Mouse (Mus musculus) G1E (cell line): ENCODE measurements at regions not wholly inside any gene's neighbourhood (a gene's known extent, or its start where the extent isn't known, plus 50 kb on each side); places are given as distances from the start of the nearest gene placed in this dataset.

Source experiments
- CTCF ChIP-seq: IDR thresholded peaks from 2 replicates; pipeline ENCODE4 v1.5.1; 2012; ENCODE audit warnings: low read depth, low read length, inconsistent platforms, mixed read lengths
- TAL1 ChIP-seq: conservative IDR thresholded peaks from 2 replicates; pipeline ENCODE4 v1.6.1; 2012; ENCODE audit warnings: low read depth, low read length, inconsistent platforms, mixed read lengths

DNA sequence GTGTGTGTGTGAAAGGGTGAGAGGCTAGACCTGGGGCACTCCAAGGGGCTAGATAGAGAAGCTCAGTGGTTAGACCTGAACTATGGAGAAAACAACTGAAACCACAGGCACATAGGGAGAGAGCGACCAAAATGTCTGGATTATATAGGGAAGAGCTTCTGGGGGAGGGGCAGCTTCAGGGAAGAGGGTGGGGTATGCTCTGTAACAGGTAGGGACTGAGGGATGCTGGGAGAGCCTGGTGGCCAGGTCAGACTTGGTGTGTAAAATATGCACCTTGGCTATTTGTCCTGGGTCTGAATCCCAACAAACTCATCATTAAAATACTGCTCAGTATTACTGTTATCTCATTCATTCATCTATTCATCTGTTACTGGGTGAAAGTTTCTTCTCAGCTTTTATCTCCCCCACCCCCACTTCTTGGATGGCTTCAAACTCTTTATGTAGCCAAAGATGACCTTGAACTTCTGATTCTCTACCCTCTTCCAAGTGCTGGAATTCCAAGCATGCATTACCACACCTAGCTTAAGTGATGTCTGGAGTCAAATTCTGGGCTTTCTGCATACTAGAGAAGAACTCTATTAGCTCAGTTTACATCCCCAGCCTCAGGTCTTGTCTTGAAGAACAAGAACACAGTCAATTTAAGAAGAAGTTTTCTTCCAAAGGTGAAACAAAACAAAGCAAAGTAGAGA lies 94.5 kb downstream of the Fam43a start:
- TF ChIP-seq CTCF (no peak), TAL1 (no peak)
